Mouse (Mus musculus) myocyte (in vitro differentiated cells): ENCODE data around the gene Lyrm1. TPM values are rescaled to one million over a fixed set of nuclear protein-coding genes. Genes with fewer than 3 reads are reported as not detected.

Experiments used
- H3K27me3 ChIP-seq: one replicate; pipeline ENCODE4 v1.6.1; 2011; ENCODE audit not compliant: control insufficient read depth, insufficient read depth, insufficient read length
- H3K36me3 ChIP-seq: one replicate; pipeline ENCODE4 v1.6.1; 2011; ENCODE audit not compliant: control insufficient read depth, insufficient read depth
- H3K4me2 ChIP-seq: one replicate; pipeline ENCODE4 v1.6.1; 2011; ENCODE audit warnings: low read depth, control low read depth
- H3K4me3 ChIP-seq: one replicate; pipeline ENCODE4 v1.5.1; 2011; ENCODE audit warnings: mild to moderate bottlenecking, control low read depth, moderate library complexity
- H3K79me2 ChIP-seq: one replicate; pipeline ENCODE4 v1.6.1; 2011; ENCODE audit not compliant: control insufficient read depth, insufficient read depth
- H3ac ChIP-seq: one replicate; pipeline ENCODE4 v1.6.1; 2011; ENCODE audit not compliant: control insufficient read depth, insufficient read length
- CEBPB ChIP-seq: IDR thresholded peaks from 2 replicates; pipeline ENCODE4 v1.6.1; 2011; ENCODE audit warnings: mild to moderate bottlenecking, moderate library complexity; ENCODE audit not compliant: poor library complexity, insufficient read depth, severe bottlenecking
- E2F4 ChIP-seq: IDR thresholded peaks from one replicate; pipeline ENCODE4 v1.6.1; 2011; ENCODE audit warnings: mild to moderate bottlenecking, control low read depth, moderate library complexity; ENCODE audit not compliant: insufficient read depth
- MAX ChIP-seq: IDR thresholded peaks from one replicate; pipeline ENCODE4 v1.6.1; 2011; ENCODE audit warnings: low read depth, mild to moderate bottlenecking, control low read depth
- MYOD1 ChIP-seq, 3 experiments: IDR thresholded peaks; one replicate each; pipeline ENCODE4 v1.6.1; 2011; ENCODE audit warnings: control low read depth in 2 of 3, low read depth in 2 of 3, mild to moderate bottlenecking in 2 of 3, moderate library complexity in 1 of 3; ENCODE audit not compliant: insufficient read length in 2 of 3, control insufficient read depth in 1 of 3
- MYOG ChIP-seq, 3 experiments: IDR thresholded peaks; one replicate each; pipeline ENCODE4 v1.6.1; 2011; ENCODE audit warnings: control low read depth in 2 of 3, low read depth in 2 of 3, mild to moderate bottlenecking in 2 of 3; ENCODE audit not compliant: insufficient read length in 2 of 3, control insufficient read depth in 1 of 3, insufficient read depth in 1 of 3
- POLR2A ChIP-seq: IDR thresholded peaks from one replicate; pipeline ENCODE4 v1.6.1; 2011; ENCODE audit warnings: low read depth, mild to moderate bottlenecking, control low read depth, moderate library complexity; ENCODE audit not compliant: insufficient read length
- POLR2AphosphoS2 ChIP-seq: IDR thresholded peaks from one replicate; pipeline ENCODE4 v1.6.1; 2011; ENCODE audit warnings: low read depth, control low read depth; ENCODE audit not compliant: insufficient read length
- REST ChIP-seq: IDR thresholded peaks from one replicate; pipeline ENCODE4 v1.6.1; 2011; ENCODE audit warnings: mild to moderate bottlenecking, control low read depth, moderate library complexity; ENCODE audit not compliant: insufficient read depth, insufficient read length
- SRF ChIP-seq: IDR thresholded peaks from one replicate; pipeline ENCODE4 v1.6.1; 2011; ENCODE audit warnings: low read depth; ENCODE audit not compliant: control insufficient read depth, insufficient read length
- TCF12 ChIP-seq: IDR thresholded peaks from one replicate; pipeline ENCODE4 v1.6.1; 2011; ENCODE audit warnings: mild to moderate bottlenecking, control low read depth; ENCODE audit not compliant: poor library complexity, insufficient read depth, severe bottlenecking
- TCF3 ChIP-seq: IDR thresholded peaks from one replicate; pipeline ENCODE4 v1.6.1; 2011; ENCODE audit warnings: low read depth, control low read depth; ENCODE audit not compliant: insufficient read length
- USF1 ChIP-seq: IDR thresholded peaks from one replicate; pipeline ENCODE4 v1.6.1; 2011; ENCODE audit warnings: low read depth, mild to moderate bottlenecking, control low read depth, moderate library complexity
- polyA plus RNA-seq: library from polyadenylated mRNA; unstranded; fragments of >200 nt; fragmentation: generic; extraction: Trizol; gene quantifications from one replicate; pipeline ENCODE4 v1.2.1, GENCODE M21; 2012; ENCODE audit warnings: missing spikeins

Gene Lyrm1
- polyA plus RNA-seq = 5.2 TPM

- Histone ChIP-seq H3K79me2 (peaks cover 43% of the 10 kb centered on the region), H3K4me3 (peak within 1 kb of the TSS; percentile 84), H3K36me3 (no peaks in the 10 kb centered on the region), H3K27me3 (no peaks in the 10 kb centered on the region), H3ac (peak within 1 kb of the TSS; percentile 77), H3K4me2 (peak within 1 kb of the TSS; percentile 91)
- peak; percentile 77 for TF ChIP-seq SRF
- 0 out of 2 replicates have a peak, but pooled peaks have one; percentile 25 for TF ChIP-seq CEBPB
- peak; percentile 64 for TF ChIP-seq POLR2A
- no peak for TF ChIP-seq REST
Observed at GRCm38 (mm10) chr7:119895639-119896512, at the start of gene Lyrm1, which contains the start of gene Dcun1d3. Gene Lyrm1 (plus strand): TSS chr7:119895861. Gene Dcun1d3 (minus strand): TSS chr7:119896298.

GRCm38 (mm10) chr7:119847396-119847795, 48.3 kb upstream of the Lyrm1 start:
- H3K4me3 ChIP-seq = no peak overlapping the region
- H3K4me2 ChIP-seq = no peak overlapping the region
- H3ac ChIP-seq = no peak overlapping the region
- no peaks in the 10 kb centered on the region for H3K27me3 ChIP-seq
- no peaks in the 10 kb centered on the region for H3K79me2 ChIP-seq
- no peaks in the 10 kb centered on the region for H3K36me3 ChIP-seq
- TF ChIP-seq SRF (no peak), REST (no peak), MYOD1 (IDR thresholded peaks at IDR 0.05; ENCODE audit: control insufficient read depth in 1 of 3, insufficient read length in 2 of 3, low read depth in 2 of 3) (no peak), TCF12 (no peak), MYOG (IDR thresholded peaks at IDR 0.05; ENCODE audit: control insufficient read depth in 1 of 3, insufficient read depth in 1 of 3, insufficient read length in 2 of 3, low read depth in 2 of 3) (no peak)

DNA sequence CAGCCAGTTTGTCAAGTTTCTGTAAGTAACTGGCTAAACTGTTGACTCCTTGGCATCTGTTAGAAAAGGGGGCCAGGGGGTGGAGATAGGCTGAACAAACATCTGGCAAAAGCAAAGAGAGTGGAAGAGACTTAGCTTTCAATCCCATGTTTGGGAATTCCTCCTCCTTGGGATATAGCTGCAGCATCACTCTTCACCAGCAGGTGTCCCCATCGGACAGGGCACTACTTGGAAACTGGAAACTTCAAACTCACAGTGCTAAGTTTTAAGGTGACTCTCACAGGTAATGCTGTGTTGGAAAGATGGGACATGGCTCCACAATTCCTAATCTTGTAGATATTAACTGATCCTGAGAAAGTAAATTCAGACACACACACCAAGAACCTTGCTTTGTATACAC, 46.6 kb upstream of the Lyrm1 start:
- Histone ChIP-seq H3ac (no peak overlapping the region), H3K27me3 (no peaks in the 10 kb centered on the region), H3K4me3 (no peak overlapping the region), H3K36me3 (peaks cover 4% of the 10 kb centered on the region), H3K4me2 (no peak overlapping the region), H3K79me2 (no peaks in the 10 kb centered on the region)
- TF ChIP-seq POLR2AphosphoS2 (no peak), TCF12 (no peak), MYOD1 (IDR thresholded peaks at IDR 0.05; ENCODE audit: control insufficient read depth in 1 of 3, insufficient read length in 2 of 3, low read depth in 2 of 3) (no peak), TCF3 (no peak), CEBPB (no peak), POLR2A (no peak), E2F4 (no peak), USF1 (no peak), SRF (no peak)

DNA sequence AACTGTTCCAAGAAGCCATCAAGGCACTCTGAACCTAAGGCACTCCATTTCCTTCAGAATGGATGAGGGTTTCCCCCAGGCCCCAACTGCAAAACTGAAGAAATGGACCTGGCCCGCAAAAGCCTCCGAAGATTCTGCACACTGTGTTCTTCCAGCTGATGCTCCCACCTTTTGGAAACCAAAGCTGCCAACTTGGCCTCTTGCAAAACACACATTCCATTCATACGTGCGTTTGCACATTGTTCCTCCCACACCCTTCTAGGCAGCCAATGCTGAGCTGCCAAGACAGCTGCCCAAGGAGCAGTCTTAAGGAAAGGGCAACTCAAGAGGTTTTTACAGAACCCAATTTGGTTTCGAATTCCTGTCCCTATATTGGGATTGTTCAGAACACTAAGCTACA, 44.9 kb upstream of the Lyrm1 start:
- no peaks in the 10 kb centered on the region for H3K79me2 ChIP-seq
- no peak overlapping the region for H3K4me2 ChIP-seq
- H3ac ChIP-seq = no peak overlapping the region
- peaks cover 11% of the 10 kb centered on the region for H3K36me3 ChIP-seq
- TF ChIP-seq MYOG (IDR thresholded peaks at IDR 0.05; ENCODE audit: control insufficient read depth in 1 of 3, insufficient read depth in 1 of 3, insufficient read length in 2 of 3, low read depth in 2 of 3) = peak in 1 of 3 experiments; percentile 74
- TF ChIP-seq SRF = no peak
- peak; percentile 87 for TF ChIP-seq CEBPB
- TF ChIP-seq MAX = no peak
- peak; percentile 64 for TF ChIP-seq POLR2AphosphoS2
- no peak for TF ChIP-seq USF1
- TF ChIP-seq REST = no peak
- TF ChIP-seq TCF12 = peak; percentile 60
- no peak for TF ChIP-seq E2F4
- TF ChIP-seq MYOD1 (IDR thresholded peaks at IDR 0.05; ENCODE audit: control insufficient read depth in 1 of 3, insufficient read length in 2 of 3, low read depth in 2 of 3) = peak; percentile 79 to 88 (median 87)
- TF ChIP-seq TCF3 = no peak
- TF ChIP-seq POLR2A = no peak
- no peak overlapping the region for H3K4me3 ChIP-seq
- no peaks in the 10 kb centered on the region for H3K27me3 ChIP-seq

DNA sequence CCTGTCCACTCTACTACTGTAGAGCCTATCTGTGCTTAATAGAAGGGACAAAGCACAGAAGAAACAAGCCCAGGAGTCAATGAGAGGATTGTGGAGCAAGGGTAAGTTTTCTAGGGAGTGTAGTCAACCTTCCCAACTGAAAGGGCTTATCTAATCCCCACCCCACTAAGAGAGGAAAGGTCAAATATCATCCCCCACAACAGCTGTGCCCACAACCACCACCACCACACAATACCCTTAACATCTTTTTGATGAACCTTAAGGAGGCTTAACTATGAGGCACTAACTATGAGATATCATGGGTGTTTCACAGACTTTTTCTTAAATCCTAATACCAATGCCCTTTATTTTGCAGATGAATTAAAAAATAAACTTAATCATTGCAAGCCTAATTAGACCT, 43.2 kb upstream of the Lyrm1 start:
- peaks cover 11% of the 10 kb centered on the region for H3K36me3 ChIP-seq
- no peaks in the 10 kb centered on the region for H3K27me3 ChIP-seq
- H3K4me2 ChIP-seq = no peak overlapping the region
- no peak overlapping the region for H3ac ChIP-seq
- TF ChIP-seq TCF3 (no peak), MYOD1 (IDR thresholded peaks at IDR 0.05; ENCODE audit: control insufficient read depth in 1 of 3, insufficient read length in 2 of 3, low read depth in 2 of 3) (peak in 2 of 3 experiments; percentile 75 to 87), TCF12 (peak; percentile 66), MYOG (IDR thresholded peaks at IDR 0.05; ENCODE audit: control insufficient read depth in 1 of 3, insufficient read depth in 1 of 3, insufficient read length in 2 of 3, low read depth in 2 of 3) (peak in 2 of 3 experiments; percentile 27 to 76), POLR2AphosphoS2 (no peak)
- no peak overlapping the region for H3K4me3 ChIP-seq
- H3K79me2 ChIP-seq = no peaks in the 10 kb centered on the region
